Mouse (Mus musculus) embryonic facial prominence, embryonic 12.5 days (tissue): Measurements from ENCODE around the gene Hbb-bs. TPM values are rescaled to one million over a fixed set of nuclear protein-coding genes. Genes with fewer than 3 reads are reported as not detected.
"Not testable (repeated sequence)": the region's sequence is repeated elsewhere in the genome, so short reads cannot be mapped to it uniquely, and the experiment has no call there.

Experiments used
- ATAC-seq: fragments of 200-750 bp; cut with Nextera tagmentation; 2 replicates; pipeline ENCODE4 v1.8.0; 2017; ENCODE audit not compliant: insufficient number of reproducible peaks, insufficient read depth, low FRiP score, low TSS enrichment
- H3K27ac ChIP-seq: fragments of 300-500 bp; sonication (generic); 2 replicates; pipeline ENCODE4 v1.5.1; 2016; ENCODE audit warnings: mild to moderate bottlenecking
- H3K27me3 ChIP-seq: fragments of 300-500 bp; sonication (generic); 2 replicates; pipeline ENCODE4 v1.6.1; 2016; ENCODE audit warnings: mild to moderate bottlenecking, moderate library complexity
- H3K36me3 ChIP-seq: fragments of 300-500 bp; sonication (generic); 2 replicates; pipeline ENCODE4 v1.6.1; 2016; ENCODE audit warnings: mild to moderate bottlenecking
- H3K4me1 ChIP-seq: fragments of 300-500 bp; sonication (generic); 2 replicates; pipeline ENCODE4 v1.6.1; 2016
- H3K4me2 ChIP-seq: fragments of 300-500 bp; sonication (generic); replicated peaks from 2 replicates; pipeline ENCODE4 v1.6.1; 2016; ENCODE audit warnings: mild to moderate bottlenecking, moderate library complexity
- H3K4me3 ChIP-seq: fragments of 300-500 bp; sonication (generic); 2 replicates; pipeline ENCODE4 v1.5.1; 2016; ENCODE audit warnings: mild to moderate bottlenecking
- H3K9ac ChIP-seq: fragments of 300-500 bp; sonication (generic); 2 replicates; pipeline ENCODE4 v1.6.1; 2016; ENCODE audit warnings: mild to moderate bottlenecking, moderate library complexity
- H3K9me3 ChIP-seq: fragments of 300-500 bp; sonication (generic); 2 replicates; pipeline ENCODE4 v1.6.1; 2016; ENCODE audit warnings: mild to moderate bottlenecking, moderate library complexity
- WGBS: fragments of 180-500 bp; shearing (Covaris S2); methylation state at CpG from one replicate; pipeline ENCODE4 v1.1.7; 2016; 5-methylcytosine and 5-hydroxymethylcytosine counted together
- polyA plus RNA-seq: library from polyadenylated mRNA; unstranded; fragments of >200 nt; fragmentation: Nextera tagmentation; extraction: Ambion mirVana; gene quantifications from 2 replicates; pipeline ENCODE4 v1.2.1, GENCODE M21; 2016

Gene Hbb-bs
- polyA plus RNA-seq, 1 experiment from 2014 or later = 706 TPM

DNA sequence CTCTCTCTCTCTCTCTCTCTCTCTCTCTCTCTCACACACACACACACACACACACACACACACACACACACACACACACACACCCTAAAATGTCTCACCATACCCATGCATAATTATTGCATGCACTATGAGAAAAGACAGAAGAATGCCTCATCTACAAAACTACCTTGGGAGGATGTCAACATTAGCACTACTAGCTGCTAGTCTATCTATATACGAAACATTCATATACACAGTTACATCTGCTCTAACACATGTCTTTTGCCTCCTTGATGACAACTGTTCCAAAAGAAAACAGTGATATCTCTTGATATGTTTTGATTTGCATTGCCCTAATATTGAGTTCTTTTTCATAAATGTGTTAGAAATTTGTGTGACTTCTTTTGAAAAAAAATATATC is 17.6 kb downstream of the Hbb-bs start:
- H3K27me3 ChIP-seq = no peaks in the 10 kb centered on the region
- no peaks in the 10 kb centered on the region for H3K36me3 ChIP-seq
- no peaks in the 10 kb centered on the region for H3K4me1 ChIP-seq
- no peak overlapping the region for H3K4me2 ChIP-seq
- WGBS = 89% methylated on average over 1 of the region's 1 CpGs
- no peak overlapping the region for H3K27ac ChIP-seq
- no peak overlapping the region for H3K9ac ChIP-seq
- H3K9me3 ChIP-seq = no peaks in the 10 kb centered on the region
- ATAC-seq = no peak
- no peak overlapping the region for H3K4me3 ChIP-seq

DNA sequence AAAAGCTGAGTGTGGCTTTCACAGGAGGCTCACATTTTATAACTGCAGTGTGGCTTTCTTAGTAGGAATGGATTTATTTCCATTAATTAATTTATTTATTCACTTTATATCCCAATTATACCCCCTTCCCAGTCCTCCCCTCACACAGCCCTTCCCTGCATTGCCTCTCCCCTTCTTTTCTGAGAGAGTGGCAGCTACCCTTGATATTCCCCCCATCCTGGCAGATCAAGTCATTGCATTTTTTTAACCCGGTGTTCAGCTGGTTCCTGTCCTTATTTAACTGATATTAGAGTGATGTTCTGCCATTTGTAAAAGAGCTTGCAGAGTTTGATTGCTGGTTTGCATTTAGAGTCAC is 18.1 kb downstream of the Hbb-bs start:
- no peak overlapping the region for H3K4me3 ChIP-seq
- no peak overlapping the region for H3K4me2 ChIP-seq
- no peaks in the 10 kb centered on the region for H3K4me1 ChIP-seq
- no peaks in the 10 kb centered on the region for H3K27me3 ChIP-seq
- no peaks in the 10 kb centered on the region for H3K9me3 ChIP-seq
- no peak overlapping the region for H3K27ac ChIP-seq
- no peak overlapping the region for H3K9ac ChIP-seq
- no peak for ATAC-seq
- 52% methylated on average over 1 of the region's 1 CpGs for WGBS
- H3K36me3 ChIP-seq = no peaks in the 10 kb centered on the region

DNA sequence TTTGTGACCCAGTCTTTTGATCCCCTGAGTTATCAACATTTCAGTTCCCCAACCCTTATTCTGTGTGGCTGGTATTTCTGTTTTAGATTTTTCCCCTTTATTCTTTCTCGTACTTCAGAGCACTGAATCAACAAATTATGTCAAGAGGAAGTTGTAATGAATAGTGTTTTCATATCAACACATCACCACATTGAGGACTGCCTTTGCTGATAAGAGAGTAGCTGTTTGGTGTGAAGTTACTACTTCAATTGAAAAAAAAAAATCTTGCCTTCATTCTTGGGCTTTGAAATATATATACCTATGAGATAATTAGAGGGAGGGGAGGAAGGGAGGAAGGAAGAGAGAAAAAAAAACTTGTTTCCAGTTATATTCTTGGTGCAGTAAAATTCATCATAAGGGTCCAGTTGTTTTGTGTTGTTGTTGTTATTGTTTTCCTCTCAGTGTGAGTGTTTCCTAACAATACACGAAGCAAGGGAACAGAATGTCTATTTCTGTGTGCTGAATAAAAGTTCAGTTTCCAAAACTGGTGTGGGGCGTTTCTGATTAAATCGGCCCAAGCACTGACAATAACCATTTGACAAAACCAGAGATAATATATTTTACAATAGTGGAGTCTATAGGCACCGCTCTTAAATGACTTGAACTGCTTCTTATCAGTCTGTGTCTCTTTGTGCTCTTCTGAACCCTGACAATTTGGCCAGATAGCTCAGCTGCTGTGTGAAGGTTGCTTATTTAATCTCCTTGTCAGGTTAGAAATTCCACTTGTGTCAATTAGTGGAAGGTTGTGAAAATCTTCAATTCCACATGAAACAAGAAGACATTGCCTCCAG is 18.7 kb downstream of the Hbb-bs start:
- Histone ChIP-seq H3K4me2 (no peak overlapping the region), H3K4me1 (no peaks in the 10 kb centered on the region), H3K27me3 (no peaks in the 10 kb centered on the region), H3K9me3 (no peaks in the 10 kb centered on the region), H3K9ac (no peak overlapping the region), H3K36me3 (no peaks in the 10 kb centered on the region), H3K4me3 (no peak overlapping the region), H3K27ac (no peak overlapping the region)
- 70% methylated on average over 5 of the region's 5 CpGs for WGBS
- no peak for ATAC-seq

GRCm38 (mm10) chr7:103808120-103808519 is 19.8 kb downstream of the Hbb-bs start:
- H3K9ac ChIP-seq, H3K4me1 ChIP-seq, ATAC-seq, H3K36me3 ChIP-seq, H3K4me2 ChIP-seq, H3K9me3 ChIP-seq, H3K27ac ChIP-seq, H3K27me3 ChIP-seq, H3K4me3 ChIP-seq: not testable (repeated sequence)
- 62% methylated on average over 2 of the region's 2 CpGs for WGBS

GRCm38 (mm10) chr7:103806856-103807255 is 21.0 kb downstream of the Hbb-bs start:
- Histone ChIP-seq H3K4me1 (no peaks in the 10 kb centered on the region), H3K4me3 (no peak overlapping the region), H3K9ac (no peak overlapping the region), H3K27me3 (no peaks in the 10 kb centered on the region), H3K36me3 (no peaks in the 10 kb centered on the region), H3K9me3 (no peaks in the 10 kb centered on the region), H3K4me2 (no peak overlapping the region), H3K27ac (no peak overlapping the region)
- ATAC-seq = no peak
- 69% methylated on average over 1 of the region's 1 CpGs for WGBS

DNA sequence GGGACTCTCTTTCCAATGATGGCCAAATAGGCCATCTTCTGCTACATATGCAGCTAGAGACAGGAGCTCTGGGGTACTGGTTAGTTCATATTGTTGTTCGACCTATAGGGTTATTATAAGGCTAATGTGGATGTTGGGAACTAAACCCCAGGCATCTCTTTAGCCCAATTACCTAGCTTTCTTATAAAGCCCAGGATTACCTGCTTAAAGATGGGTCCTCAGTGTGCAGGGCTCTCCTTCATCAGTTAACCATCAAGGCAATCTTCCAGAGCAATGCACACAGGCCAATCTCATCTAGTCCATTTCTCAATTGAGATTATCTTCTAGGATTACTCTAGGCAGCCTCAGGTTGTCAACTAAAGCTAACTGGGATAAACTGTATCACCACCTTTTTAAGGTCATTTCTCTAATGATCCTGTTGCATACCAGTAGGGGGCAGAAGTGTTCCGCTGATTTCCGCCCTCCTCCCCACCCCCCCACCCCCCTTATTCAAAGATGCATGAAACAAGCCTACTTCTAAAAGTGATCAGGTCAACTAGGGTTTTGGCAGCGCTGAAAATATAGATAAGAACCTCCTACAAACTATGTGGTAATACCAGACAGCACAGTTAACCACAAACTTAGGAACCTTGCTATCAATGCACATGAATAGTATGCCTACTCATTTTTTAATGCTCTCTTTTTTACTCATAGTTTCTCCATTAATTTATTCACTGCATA is 35.1 kb downstream of the Hbb-bs start:
- no peak for ATAC-seq
- 24% methylated on average over 4 of the region's 4 CpGs for WGBS
- no peak overlapping the region for H3K9ac ChIP-seq

DNA sequence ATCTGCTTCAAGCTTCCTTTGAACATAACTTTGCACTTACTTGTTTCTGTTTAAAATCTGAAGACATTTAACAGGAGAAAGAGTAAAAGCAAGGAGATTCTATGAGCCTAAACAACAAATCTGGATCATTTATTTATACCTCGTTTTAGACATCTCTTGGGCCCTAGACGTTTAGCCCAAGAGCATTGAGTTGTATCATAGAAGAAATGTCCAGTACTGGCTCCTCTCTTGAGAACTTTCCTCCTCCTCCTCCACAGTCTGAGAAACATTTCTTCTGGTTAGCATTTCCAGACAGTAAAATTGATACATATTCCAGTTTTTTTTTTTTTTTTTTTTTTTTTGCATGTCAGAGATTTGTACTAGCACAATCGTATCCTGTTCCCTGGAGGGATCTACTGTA is 36.2 kb downstream of the Hbb-bs start, which contains the start of gene Olfr67:
Gene Olfr67, minus strand, starts transcription at position 101 of the 400 bp plus-strand sequence.
- Histone ChIP-seq H3K9ac (no peak within 1 kb of the TSS), H3K4me1 (no peaks in the 10 kb centered on the region), H3K36me3 (no peaks in the 10 kb centered on the region), H3K9me3 (no peaks in the 10 kb centered on the region), H3K27me3 (no peaks in the 10 kb centered on the region), H3K4me3 (no peak within 1 kb of the TSS), H3K4me2 (no peak within 1 kb of the TSS), H3K27ac (no peak within 1 kb of the TSS)
- 81% methylated on average over 3 of the region's 3 CpGs for WGBS
- no peak for ATAC-seq

More for the DNA sequence above, 35.1 kb downstream of the Hbb-bs start:
- H3K4me1 ChIP-seq = no peaks in the 10 kb centered on the region
- H3K36me3 ChIP-seq = no peaks in the 10 kb centered on the region
- no peaks in the 10 kb centered on the region for H3K9me3 ChIP-seq
- H3K4me3 ChIP-seq = no peak overlapping the region
- H3K4me2 ChIP-seq = no peak overlapping the region
- H3K27me3 ChIP-seq = no peaks in the 10 kb centered on the region
- no peak overlapping the region for H3K27ac ChIP-seq

DNA sequence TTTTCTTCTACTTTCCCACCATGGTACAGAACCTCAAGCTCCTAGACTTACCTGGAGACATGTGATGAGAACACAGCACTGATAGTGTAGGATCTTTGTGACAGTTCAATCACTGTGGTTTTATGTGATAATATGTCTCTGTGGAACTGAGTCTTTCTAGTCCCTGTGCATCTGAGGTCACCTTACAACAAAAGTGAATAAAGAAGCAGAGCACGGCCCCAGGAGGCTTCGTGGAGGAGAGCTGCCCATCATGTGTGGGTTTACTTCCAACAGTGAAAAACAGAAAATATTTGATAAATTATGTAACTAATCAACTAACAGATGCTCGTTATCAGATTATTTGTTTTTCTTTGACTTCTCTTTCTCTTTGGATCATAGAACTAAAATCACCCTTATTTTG is 48.3 kb downstream of the Hbb-bs start, which contains the start of gene Olfr68:
Gene Olfr68, minus strand, starts transcription at position 101 of the 400 bp plus-strand sequence.
- 67% methylated on average over 3 of the region's 3 CpGs for WGBS
- no peak for ATAC-seq

GRCm38 (mm10) chr7:103777652-103778051 is 50.2 kb downstream of the Hbb-bs start:
- not testable (repeated sequence) for H3K27ac ChIP-seq, H3K4me1 ChIP-seq, H3K4me2 ChIP-seq, H3K27me3 ChIP-seq, ATAC-seq, H3K4me3 ChIP-seq, H3K9me3 ChIP-seq, H3K9ac ChIP-seq, H3K36me3 ChIP-seq
- 85% methylated on average over 4 of the region's 4 CpGs for WGBS

More for the DNA sequence above, 48.3 kb downstream of the Hbb-bs start, which contains the start of gene Olfr68:
- H3K27ac ChIP-seq = no peak within 1 kb of the TSS
- H3K36me3 ChIP-seq = no peaks in the 10 kb centered on the region
- no peak within 1 kb of the TSS for H3K4me3 ChIP-seq
- no peak within 1 kb of the TSS for H3K4me2 ChIP-seq
- H3K27me3 ChIP-seq = no peaks in the 10 kb centered on the region
- no peaks in the 10 kb centered on the region for H3K9me3 ChIP-seq
- no peak within 1 kb of the TSS for H3K9ac ChIP-seq
- no peaks in the 10 kb centered on the region for H3K4me1 ChIP-seq

Other genes with a start within 250 kb of the Hbb-bs start
- gene Olfr618, start 238.0 kb downstream of the Hbb-bs start, polyA plus RNA-seq = not detected in 2 replicates
- gene Olfr619, start 227.5 kb downstream of the Hbb-bs start, polyA plus RNA-seq = not detected in 2 replicates
- not detected in 2 replicates for gene Olfr620, start 215.6 kb downstream of the Hbb-bs start, polyA plus RNA-seq
- not detected in 2 replicates for gene Olfr622, start 185.4 kb downstream of the Hbb-bs start, polyA plus RNA-seq
- gene Olfr623, start 164.4 kb downstream of the Hbb-bs start, polyA plus RNA-seq = not detected in 2 replicates
- gene Olfr624, start 156.9 kb downstream of the Hbb-bs start, polyA plus RNA-seq = 0.04 and 0.10 TPM in 2 replicates
- gene Olfr625-ps1, start 145.4 kb downstream of the Hbb-bs start, polyA plus RNA-seq = not detected in 2 replicates
- gene Olfr243, start 113.4 kb downstream of the Hbb-bs start, polyA plus RNA-seq = not detected in 2 replicates
- not detected in 2 replicates for gene Olfr628, start 97.7 kb downstream of the Hbb-bs start, polyA plus RNA-seq
- not detected in 2 replicates for gene Olfr629, start 83.2 kb downstream of the Hbb-bs start, polyA plus RNA-seq
- not detected in 2 replicates for gene Olfr630, start 70.8 kb downstream of the Hbb-bs start, polyA plus RNA-seq
- not detected in 2 replicates for gene Olfr69, start 56.5 kb downstream of the Hbb-bs start, polyA plus RNA-seq
- gene Olfr68, start 48.4 kb downstream of the Hbb-bs start, polyA plus RNA-seq = not detected in 2 replicates
- gene Olfr67, start 36.3 kb downstream of the Hbb-bs start, polyA plus RNA-seq = not detected in 2 replicates
- 883 and 936 TPM in 2 replicates for gene Hbb-bt, start 14.1 kb downstream of the Hbb-bs start, polyA plus RNA-seq
- gene Hbb-bh2, start 12.4 kb upstream of the Hbb-bs start, polyA plus RNA-seq = 0.32 TPM in 1 of 2 replicates, not detected in the other
- gene Hbb-bh1, start 15.1 kb upstream of the Hbb-bs start, polyA plus RNA-seq = 537 and 696 TPM in 2 replicates
- gene Hbb-y, start 25.1 kb upstream of the Hbb-bs start, polyA plus RNA-seq = 8,998 and 9,810 TPM in 2 replicates
- not detected in 2 replicates for gene Olfr66, start 58.2 kb upstream of the Hbb-bs start, polyA plus RNA-seq
- gene Olfr64, start 66.4 kb upstream of the Hbb-bs start, polyA plus RNA-seq = not detected in 2 replicates
- not detected in 2 replicates for gene Olfr65, start 75.4 kb upstream of the Hbb-bs start, polyA plus RNA-seq
- gene Olfr631, start 100.7 kb upstream of the Hbb-bs start, polyA plus RNA-seq = not detected in 2 replicates
- 0.06 TPM in 1 of 2 replicates, not detected in the other for gene Olfr632, start 106.3 kb upstream of the Hbb-bs start, polyA plus RNA-seq
- not detected in 2 replicates for gene Olfr633, start 116.3 kb upstream of the Hbb-bs start, polyA plus RNA-seq
- not detected in 2 replicates for gene Olfr635, start 143.1 kb upstream of the Hbb-bs start, polyA plus RNA-seq
- gene Olfr638, start 170.7 kb upstream of the Hbb-bs start, polyA plus RNA-seq = not detected in 2 replicates
- gene Olfr639, start 189.2 kb upstream of the Hbb-bs start, polyA plus RNA-seq = 0.04 TPM in 1 of 2 replicates, not detected in the other
- not detected in 2 replicates for gene Olfr640, start 197.5 kb upstream of the Hbb-bs start, polyA plus RNA-seq
- not detected in 2 replicates for gene Olfr641, start 207.3 kb upstream of the Hbb-bs start, polyA plus RNA-seq
- not detected in 2 replicates for gene Olfr642, start 224.6 kb upstream of the Hbb-bs start, polyA plus RNA-seq
- gene 4930516K23Rik, start 233.3 kb upstream of the Hbb-bs start, polyA plus RNA-seq = not detected in 2 replicates
- not detected in 2 replicates for gene Olfr644, start 243.8 kb upstream of the Hbb-bs start, polyA plus RNA-seq